Mouse (Mus musculus) liver, embryonic 14.5 days (tissue): Measurements from ENCODE around the gene Gm21887.
"Not testable (repeated sequence)": the region's sequence is repeated elsewhere in the genome, so short reads cannot be mapped to it uniquely, and the experiment has no call there.

ENCODE experiments used
- CTCF ChIP-seq: IDR thresholded peaks from 2 replicates; pipeline ENCODE4 v1.5.1; 2016; ENCODE audit warnings: antibody characterized with exemption, low read depth, control low read depth
- EP300 ChIP-seq: IDR thresholded peaks from 2 replicates; pipeline ENCODE4 v1.6.1; 2016; ENCODE audit warnings: antibody characterized with exemption, low read depth

DNA sequence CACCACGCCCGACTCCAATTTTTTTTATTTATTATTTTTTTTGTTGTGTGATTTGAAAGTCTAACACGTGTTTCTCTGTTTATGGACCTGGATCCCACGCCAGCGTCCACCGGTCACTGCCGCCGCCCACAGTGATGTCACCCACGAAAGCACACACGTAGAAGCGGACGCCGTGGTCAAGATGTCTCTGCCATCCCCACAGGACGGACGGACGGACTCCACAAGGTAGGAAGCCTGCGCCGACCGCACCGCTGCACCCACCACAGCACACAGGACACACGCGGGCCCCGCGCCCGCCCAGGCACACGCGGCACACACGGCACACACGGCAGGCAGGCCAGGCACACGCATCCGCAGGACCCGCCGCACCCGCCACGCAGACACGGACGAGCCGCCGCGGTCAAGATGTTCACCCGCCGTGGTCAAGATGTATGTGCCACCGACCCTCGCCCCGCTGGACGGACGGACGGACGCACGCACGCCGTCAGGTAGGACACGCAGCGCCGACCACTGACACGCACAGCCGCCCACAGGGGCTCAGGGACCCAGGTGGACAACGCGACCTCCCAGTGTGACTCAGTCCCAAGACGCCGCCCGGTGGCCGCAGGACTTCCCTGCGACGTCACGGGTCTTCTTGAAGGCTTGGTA lies 9.2 kb downstream of the Gm21887 start:
- peak; percentile 54 for TF ChIP-seq CTCF
- TF ChIP-seq EP300, result not testable (repeated sequence)
